Comparison of ENCODE assay signal across 8 mouse cellular contexts in genomic region chr15:82146770-82147610, GRCm38 (mm10). TPM values are rescaled to one million over a fixed set of nuclear protein-coding genes. Genes with fewer than 3 reads are reported as not detected.
DNase-seq lines count a peak whose midpoint lies in the region; ATAC-seq and TF ChIP-seq lines count a peak whose summit lies in the region.

Gene Srebf2, plus strand, starts transcription at chr15:82147181.

- peak within 1 kb of the TSS; percentile 99 for H3K27ac ChIP-seq in hindbrain, embryonic 10.5 days
- H3K27ac ChIP-seq in lung, postnatal 0 days (ENCODE audit: low read length), result peak within 1 kb of the TSS; percentile 92

- peak; percentile 92 for ATAC-seq in frontal cortex, adult (ENCODE audit: low TSS enrichment)
- peak; percentile 96 for ATAC-seq in lung, postnatal 0 days

- peak within 1 kb of the TSS; percentile 69 for H3K9ac ChIP-seq in lung, postnatal 0 days (replicated peaks; ENCODE audit: low read depth)

- WGBS in hindbrain, embryonic 10.5 days, result under 1% methylated on average over 79 of the region's 79 CpGs
- WGBS in lung, postnatal 0 days, result under 1% methylated on average over 46 of the region's 79 CpGs

- peak within 1 kb of the TSS; percentile 88 for H3K4me2 ChIP-seq in lung, postnatal 0 days (replicated peaks; ENCODE audit: low read depth, low read length)

- peaks cover 59% of the 10 kb centered on the region for H3K4me1 ChIP-seq in hindbrain, embryonic 10.5 days (replicated peaks)
- peaks cover 16% of the 10 kb centered on the region; the same call in 1 of the 2 replicates for H3K4me1 ChIP-seq in lung, postnatal 0 days (ENCODE audit: insufficient read depth, low read depth, low read length)

- TF ChIP-seq EP300 in lung, postnatal 0 days (IDR thresholded peaks at IDR 0.05), result peak; percentile 75; the same call in 1 of the 2 replicates

- DNase-seq in MN1 (ENCODE audit: low spot score), result peak; percentile 100
- peak; percentile 99 for DNase-seq in cerebellum, adult 9-10 months
- DNase-seq in hindbrain, embryonic 10.5 days (ENCODE audit: low spot score), result peak; percentile 100
- DNase-seq in layer of hippocampus, adult 9-11 months, result peak; percentile 99
- peak; percentile 99 for DNase-seq in lung, postnatal 0 days (ENCODE audit: low spot score)
- peak; percentile 92 for DNase-seq in ovary, postnatal 14 days (ENCODE audit: low spot score)
- DNase-seq in thymus, postnatal 14 days, result peak; percentile 98

- H3K36me3 ChIP-seq in hindbrain, embryonic 10.5 days, result peaks cover 18% of the 10 kb centered on the region
- no peaks in the 10 kb centered on the region for H3K36me3 ChIP-seq in lung, postnatal 0 days (ENCODE audit: insufficient read depth, low read length)

- H3K27me3 ChIP-seq in hindbrain, embryonic 10.5 days (ENCODE audit: insufficient read depth, poor library complexity, severe bottlenecking), result no peaks in the 10 kb centered on the region
- no peaks in the 10 kb centered on the region for H3K27me3 ChIP-seq in lung, postnatal 0 days (replicated peaks; ENCODE audit: insufficient read depth, low read length)

- H3K4me3 ChIP-seq in hindbrain, embryonic 10.5 days, result peak within 1 kb of the TSS; percentile 95
- H3K4me3 ChIP-seq in lung, postnatal 0 days (ENCODE audit: low read depth, low read length), result peak within 1 kb of the TSS; percentile 92

- H3K9me3 ChIP-seq in hindbrain, embryonic 10.5 days, result no peaks in the 10 kb centered on the region
- H3K9me3 ChIP-seq in lung, postnatal 0 days (ENCODE audit: low read length), result no peaks in the 10 kb centered on the region

- no peak for TF ChIP-seq CTCF in lung, postnatal 0 days (IDR thresholded peaks at IDR 0.05)

RNA-seq across cellular contexts. Expression of gene Srebf2, which starts in this region (rescaled TPM):
- 211 and 242 TPM in 2 replicates for polyA plus RNA-seq in hindbrain, embryonic 10.5 days (2016; fragmentation: Nextera tagmentation; extraction: Ambion mirVana)
- polyA plus RNA-seq in lung, postnatal 0 days (2015; fragmentation: Nextera tagmentation; extraction: Ambion mirVana), result 113 and 115 TPM in 2 replicates

Comparison
In these comparisons a context has a peak if more than half of its experiments do, and no peak if none do; other contexts are left out.
1. Peak in every context shown above with its lines: DNase-seq, ATAC-seq, H3K4me3 ChIP-seq and H3K27ac ChIP-seq.